Mouse (Mus musculus) cortical plate, adult 2 months (tissue): ENCODE data around the gene Rdx.

Experiments
- CTCF ChIP-seq: fragments of 200-500 bp; IDR thresholded peaks from 2 replicates; pipeline ENCODE4 v1.5.1; 2011; ENCODE audit warnings: mild to moderate bottlenecking, control low read depth, low read length; ENCODE audit not compliant: insufficient read depth; ENCODE audit errors: extremely low read depth
- POLR2A ChIP-seq: fragments of 200-500 bp; IDR thresholded peaks from 2 replicates; pipeline ENCODE4 v1.6.1; 2011; ENCODE audit warnings: mild to moderate bottlenecking, low read length, control low read depth; ENCODE audit not compliant: insufficient read depth; ENCODE audit errors: extremely low read depth

GRCm38 (mm10) chr9:52095666-52096065 is 48.7 kb downstream of the Rdx start:
- TF ChIP-seq POLR2A (no peak), CTCF (no peak)
